Mouse (Mus musculus) MN1 (cell line): ENCODE data around the gene Cox4i2.

Experiments used
- DNase-seq: peaks from one replicate; pipeline ENCODE4 v3.0.0-alpha.2; 2016; ENCODE audit warnings: low spot score

Gene Cox4i2

DNA sequence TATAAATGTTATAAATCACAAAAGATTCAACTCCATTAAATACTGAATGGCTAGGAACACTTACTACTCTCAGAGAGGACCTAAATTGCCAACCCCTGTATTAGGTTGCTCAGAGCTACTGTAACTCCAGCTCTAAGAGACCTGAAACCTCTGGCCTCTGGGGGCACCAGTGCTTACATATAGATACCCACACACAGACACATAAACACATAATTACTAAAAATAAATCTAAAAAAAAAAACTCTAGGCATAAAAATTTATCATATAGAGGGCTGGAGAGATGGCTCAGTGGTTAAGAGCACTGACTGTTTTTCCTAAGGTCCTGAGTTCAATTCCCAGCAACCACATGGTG is 46.8 kb downstream of the Cox4i2 start:
- DNase-seq = no peak

DNA sequence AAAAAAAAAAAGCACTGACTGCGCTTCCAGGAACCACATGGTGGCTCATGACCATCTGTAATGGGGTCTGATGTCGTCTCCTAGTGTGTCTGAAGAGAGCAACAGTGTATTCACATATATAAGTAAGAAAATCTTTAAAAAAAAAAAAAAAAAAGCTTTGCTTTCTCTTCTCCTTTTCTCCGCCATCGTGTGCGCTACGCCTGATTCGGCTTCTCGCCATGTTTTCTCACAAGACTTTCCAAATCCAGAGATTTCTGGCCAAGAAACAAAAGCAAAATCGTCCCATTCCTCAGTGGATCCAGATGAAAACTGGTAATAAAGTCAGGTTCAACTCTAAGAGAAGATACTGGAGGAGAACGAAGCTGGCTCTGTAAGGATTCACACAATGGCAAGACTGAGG is 48.3 kb downstream of the Cox4i2 start:
- DNase-seq = no peak

DNA sequence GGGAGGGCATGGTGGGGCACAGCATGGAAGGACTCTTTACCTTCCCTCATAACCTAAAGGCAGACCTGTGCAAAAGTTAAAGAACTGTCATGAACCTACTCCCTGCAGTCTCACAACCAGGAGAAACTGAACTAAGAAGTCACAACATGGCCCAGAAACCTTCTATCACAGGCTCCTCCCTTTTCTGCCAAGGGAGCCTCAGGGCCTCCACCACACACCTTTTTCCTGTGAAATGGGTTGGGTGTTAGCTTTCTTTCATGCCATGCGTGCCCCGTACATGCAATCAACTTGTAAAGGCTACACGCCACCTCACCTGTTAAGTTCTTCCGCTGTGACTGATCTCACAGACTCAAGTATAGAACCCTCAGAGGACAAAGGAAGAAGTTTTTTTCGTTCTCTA is 49.1 kb downstream of the Cox4i2 start:
- DNase-seq = no peak

DNA sequence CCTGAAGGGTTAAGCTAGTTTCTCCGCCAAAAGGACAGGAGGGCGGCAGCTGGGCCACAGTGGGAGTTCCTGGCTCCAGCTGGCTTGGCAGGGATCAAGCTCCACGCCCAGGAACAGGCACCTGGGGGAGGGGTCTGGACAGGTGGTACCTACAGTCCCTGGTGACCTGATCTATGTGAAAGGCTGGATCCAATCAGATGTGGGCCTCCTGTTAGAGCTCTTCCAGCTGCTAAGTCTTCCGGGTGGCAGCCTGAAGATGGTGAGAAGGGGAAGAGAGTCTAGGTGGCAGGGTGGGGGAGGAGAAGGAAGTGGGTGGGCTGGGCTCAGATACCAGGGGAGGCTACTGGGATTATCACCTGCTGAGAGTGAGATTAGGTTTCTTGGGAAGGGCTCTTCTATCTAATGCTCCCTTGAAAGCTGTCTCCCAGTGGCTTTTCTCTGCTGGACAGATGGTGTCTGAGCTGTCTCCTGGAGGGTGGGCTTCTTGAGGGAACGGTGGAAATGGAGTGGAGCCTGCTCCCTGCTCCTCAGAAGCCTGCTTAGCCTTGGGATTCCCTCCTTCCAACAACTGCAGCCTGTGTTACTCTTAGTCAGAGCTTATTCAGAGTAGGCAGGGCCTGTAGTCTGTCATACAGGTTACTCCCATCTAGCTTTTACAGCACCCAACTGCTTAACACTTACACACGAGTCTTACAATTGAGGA is 50.6 kb downstream of the Cox4i2 start:
- DNase-seq = no peak

DNA sequence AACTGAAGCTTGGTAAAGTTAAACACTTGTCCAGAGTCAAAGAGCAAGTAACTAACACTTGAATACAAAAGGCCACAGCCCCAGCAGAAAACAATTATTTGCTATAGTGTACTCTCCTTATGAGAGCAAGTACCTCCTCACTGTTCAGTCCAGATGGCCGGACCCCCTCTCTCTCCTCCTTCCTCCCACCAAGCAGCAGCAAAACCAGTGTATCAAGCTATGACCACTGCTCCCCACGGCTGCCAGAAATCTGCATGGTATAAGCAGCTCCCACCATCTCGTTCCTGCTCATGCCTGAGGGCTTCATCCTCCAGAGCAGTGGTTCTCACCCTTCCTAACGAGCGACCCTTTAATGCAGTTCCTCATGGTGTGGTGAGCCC is 51.1 kb downstream of the Cox4i2 start:
- no peak for DNase-seq

DNA sequence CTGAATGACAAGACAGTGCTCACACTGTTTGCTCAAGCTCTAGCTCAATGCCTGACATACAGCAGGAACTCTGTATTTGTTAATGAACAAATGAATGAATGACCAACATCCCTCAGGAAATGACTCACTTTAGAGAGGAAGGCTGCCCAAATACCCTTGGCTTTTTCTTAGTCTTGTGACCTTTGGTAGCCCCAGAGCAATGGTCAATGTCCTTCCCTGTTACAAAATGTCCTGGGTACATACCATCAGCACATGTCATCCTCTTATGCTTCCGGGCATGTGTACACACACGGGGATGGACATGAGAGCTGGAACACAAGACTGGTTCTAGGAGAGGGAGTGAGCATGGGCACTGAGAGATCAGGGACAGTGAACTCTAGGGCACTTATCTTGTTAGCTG is 52.1 kb downstream of the Cox4i2 start:
- DNase-seq = no peak

DNA sequence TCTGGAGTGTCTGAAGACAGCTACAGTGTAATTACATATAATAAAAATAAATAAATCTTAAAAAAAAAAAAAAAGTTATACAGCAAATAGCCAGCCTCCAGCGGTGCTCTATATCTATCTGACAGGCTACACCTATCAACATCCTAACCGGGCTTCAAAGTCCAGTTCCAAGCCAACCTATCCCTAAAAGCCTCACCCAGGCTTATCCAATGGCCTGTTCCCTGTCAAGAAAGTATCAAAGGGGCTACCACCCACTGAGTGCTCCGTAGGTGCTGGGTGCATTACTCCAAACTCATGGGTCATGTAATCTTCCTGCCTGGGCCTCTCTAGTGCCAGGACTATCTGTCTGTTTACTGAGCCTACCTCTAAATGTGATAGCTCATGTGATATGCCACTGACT is 54.2 kb downstream of the Cox4i2 start:
- DNase-seq = no peak

DNA sequence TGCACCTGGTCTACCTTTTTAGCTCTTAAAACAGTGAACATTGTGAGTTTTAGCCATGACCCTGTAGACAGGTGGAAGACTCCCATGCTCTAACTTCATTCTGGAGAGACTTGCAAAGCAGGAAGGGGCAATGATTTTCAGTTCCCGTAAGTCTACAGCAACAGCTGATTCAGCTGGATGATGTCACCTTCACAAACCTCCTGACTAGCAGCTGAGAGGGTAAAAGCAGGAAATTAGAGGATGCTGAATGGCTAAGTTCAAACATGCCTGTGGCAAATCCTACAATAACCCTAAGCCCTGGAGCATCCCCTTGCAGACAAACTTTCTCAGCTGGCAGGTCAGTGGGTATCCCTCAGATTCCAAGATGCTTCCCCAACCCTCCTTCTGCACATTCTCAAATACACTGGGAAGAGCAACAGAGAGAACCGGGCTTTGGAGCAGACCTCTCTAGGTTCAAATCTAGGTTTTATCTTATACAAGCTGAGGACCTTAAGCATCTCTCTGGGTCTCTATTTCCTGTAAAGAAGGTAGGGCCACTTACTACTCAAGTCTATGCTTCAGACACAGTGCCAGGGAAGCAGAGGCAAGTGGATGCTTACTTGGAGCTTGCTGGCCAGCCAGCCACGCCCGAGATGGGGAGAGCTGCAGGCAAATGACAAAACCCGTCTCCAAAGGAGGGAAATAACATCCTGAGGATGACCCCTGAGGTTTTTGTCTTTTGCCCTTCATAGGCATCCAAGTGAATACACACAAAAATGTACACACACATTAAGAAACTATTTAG is 56.4 kb downstream of the Cox4i2 start:
- no peak for DNase-seq

DNA sequence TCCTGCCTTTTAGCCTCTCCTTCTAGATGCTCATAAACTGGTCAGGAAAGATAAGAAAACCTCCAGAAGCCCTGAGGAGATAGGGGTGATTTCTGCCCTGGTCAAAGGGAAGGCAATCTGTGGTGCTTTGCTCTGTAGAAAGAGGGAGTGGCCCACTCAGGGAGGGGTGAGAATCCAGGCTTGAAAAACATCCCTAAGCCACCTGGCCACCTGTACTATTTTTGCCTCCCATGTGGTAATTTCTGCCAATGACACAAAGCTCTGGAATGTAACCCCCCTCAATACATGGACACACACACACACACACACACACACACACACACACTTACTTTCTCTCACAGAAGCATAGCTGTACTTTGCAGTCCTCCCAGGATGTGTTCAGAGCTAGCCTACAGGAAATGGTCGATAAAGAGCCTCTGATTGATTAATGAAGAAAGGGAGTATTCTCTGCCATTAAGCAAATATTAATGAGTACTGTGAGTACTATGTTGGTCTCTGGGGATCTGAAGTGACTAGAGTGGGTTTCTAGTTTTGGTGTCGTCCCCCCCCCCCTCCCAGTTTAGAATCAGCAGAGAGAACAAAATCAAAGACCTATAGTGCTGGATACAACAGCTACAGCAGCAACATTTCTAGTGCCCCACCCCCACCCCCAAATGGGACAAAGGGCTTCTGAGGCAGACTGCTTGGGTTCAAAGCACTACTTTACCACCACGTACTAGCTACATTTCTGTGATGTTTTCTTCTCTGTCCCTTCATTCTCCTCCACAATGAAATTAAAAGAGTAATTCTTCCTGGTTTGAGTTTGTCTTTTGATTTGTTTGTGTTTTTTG is 57.6 kb downstream of the Cox4i2 start:
- no peak for DNase-seq

DNA sequence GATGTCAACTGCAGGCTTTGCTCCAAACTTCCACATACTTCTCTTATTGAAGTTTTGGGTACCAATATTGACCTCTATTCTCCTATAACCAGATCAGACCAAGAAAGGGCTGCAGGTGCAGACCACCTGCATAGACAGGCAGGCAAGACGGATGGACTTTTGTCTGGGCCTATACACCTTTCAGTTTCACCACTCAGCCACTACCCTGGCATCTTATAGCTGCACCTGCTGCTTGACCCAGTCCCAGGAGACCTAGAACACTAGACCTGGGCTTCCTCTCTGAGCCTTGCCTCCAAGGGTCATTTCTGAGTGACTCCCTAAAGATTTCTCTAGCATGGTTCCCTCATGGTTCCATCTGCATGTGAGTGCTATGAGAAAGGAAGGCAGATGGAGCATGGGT is 59.3 kb downstream of the Cox4i2 start:
- DNase-seq = no peak

DNA sequence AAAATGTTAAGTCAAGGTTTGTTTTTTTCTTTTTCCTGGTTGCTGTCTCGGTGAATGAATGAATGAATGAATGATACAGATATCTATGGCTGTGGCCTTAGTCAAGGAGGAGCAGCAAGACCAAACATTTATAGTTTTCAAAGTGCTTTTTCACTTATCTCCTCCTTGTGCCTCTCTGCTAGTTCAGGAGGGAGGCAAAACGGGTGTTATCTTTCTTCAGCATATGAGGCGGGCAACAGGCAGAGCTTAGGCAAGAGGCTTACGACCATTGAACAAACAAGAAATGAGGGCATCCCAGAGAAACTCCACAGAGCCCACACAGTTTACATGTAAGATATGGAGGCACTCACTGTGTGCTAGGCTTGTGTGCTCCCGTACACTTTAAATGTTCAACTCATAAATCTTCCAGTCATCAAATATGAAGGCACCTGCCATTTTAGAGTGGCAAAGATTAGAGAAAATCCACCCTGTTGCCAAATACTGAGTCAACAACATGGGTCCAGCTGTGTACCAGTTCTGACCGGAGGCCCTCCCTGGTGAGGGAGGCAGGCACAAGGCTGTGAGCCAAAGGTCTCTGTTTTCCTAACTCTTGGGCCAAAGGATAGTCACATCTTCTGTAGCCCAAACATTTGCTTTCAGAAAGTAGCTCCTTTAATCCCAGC is 60.4 kb downstream of the Cox4i2 start:
- DNase-seq = no peak
